Mouse (Mus musculus) left cerebral cortex, adult 2 months (tissue): ENCODE measurements at regions not wholly inside any gene's neighbourhood (a gene's known extent, or its start where the extent isn't known, plus 50 kb on each side); places are given as distances from the start of the nearest gene placed in this dataset.
A peak's percentile ranks its signal among the peaks of the same experiment; 100 is the strongest.

Experiments used
- DNase-seq, 2 experiments: peaks; one replicate each; pipeline ENCODE4 v3.0.0; 2021 to 2022; ENCODE audit warnings: low spot score in 2 of 2, mixed read lengths in 1 of 2; ENCODE audit errors: extremely low spot score in 1 of 2
- H3K27ac ChIP-seq: fragments of 200-600 bp; 2 replicates; pipeline ENCODE4 v1.8.1; 2022
- H3K4me3 ChIP-seq: fragments of 200-600 bp; 2 replicates; pipeline ENCODE4 v1.8.1; 2022
- CTCF ChIP-seq: fragments of 200-600 bp; IDR thresholded peaks from 2 replicates; pipeline ENCODE4 v1.8.1; 2022; ENCODE audit warnings: antibody characterized with exemption, mild to moderate bottlenecking, moderate library complexity
- intact Hi-C: fragments of 180-260 bp; cut with DNase I; formaldehyde crosslinking; loops from one replicate; pipeline ENCODE4 v1.15.1; 2025

DNA sequence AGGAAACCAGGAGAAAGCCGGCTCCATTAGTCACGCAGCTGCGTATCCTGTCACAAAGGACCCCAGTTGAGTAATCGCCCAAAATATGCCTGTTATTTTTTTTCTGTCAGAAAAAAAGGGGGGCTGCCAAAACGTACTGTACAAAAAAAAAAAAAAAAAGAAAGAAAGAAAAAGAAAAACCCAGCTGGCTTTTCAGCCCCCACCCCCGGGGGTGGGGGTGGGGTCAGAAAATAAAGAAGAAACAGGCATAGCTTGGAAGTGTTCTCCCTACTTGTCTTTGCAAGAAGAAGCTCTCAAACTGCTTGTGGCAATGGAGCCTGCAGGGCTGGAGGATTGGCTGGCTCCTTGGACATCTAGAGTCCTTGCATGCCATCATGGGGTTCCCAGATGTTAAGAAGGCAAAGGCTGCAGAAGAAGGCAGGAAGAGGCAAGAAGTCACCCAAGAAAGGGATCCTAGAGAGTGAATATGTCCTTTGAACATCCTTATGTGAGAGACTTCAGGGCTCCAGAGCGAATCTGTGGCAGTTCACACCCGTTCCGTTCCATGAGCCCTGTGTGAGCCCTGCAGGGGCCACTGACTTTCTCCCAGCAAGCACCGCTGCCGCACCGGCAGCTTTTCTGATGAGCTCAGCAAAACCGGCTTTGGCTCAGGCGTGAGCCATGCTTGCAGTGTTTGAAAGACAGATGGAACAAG is 98.8 kb downstream of the Zfp36l1 start:
- peak; percentile 40 to 43 for DNase-seq
- TF ChIP-seq CTCF, result no peak
- intact Hi-C loops, result no loop called here
- Histone ChIP-seq H3K27ac (peak overlapping the region; percentile 48; the same call in 1 of the 2 replicates), H3K4me3 (peak overlapping the region; percentile 1)

GRCm38 (mm10) chr12:80013577-80013903 is 99.3 kb downstream of the Zfp36l1 start:
- Histone ChIP-seq H3K27ac (no peak overlapping the region), H3K4me3 (no peak overlapping the region)
- DNase-seq, result no peak
- intact Hi-C loops, result no loop called here
- no peak for TF ChIP-seq CTCF

GRCm38 (mm10) chr12:80011916-80012315 is 100.9 kb downstream of the Zfp36l1 start:
- DNase-seq, result no peak
- TF ChIP-seq CTCF, result no peak
- no peak overlapping the region for H3K27ac ChIP-seq
- H3K4me3 ChIP-seq, result no peak overlapping the region
- intact Hi-C loops, result no loop called here

DNA sequence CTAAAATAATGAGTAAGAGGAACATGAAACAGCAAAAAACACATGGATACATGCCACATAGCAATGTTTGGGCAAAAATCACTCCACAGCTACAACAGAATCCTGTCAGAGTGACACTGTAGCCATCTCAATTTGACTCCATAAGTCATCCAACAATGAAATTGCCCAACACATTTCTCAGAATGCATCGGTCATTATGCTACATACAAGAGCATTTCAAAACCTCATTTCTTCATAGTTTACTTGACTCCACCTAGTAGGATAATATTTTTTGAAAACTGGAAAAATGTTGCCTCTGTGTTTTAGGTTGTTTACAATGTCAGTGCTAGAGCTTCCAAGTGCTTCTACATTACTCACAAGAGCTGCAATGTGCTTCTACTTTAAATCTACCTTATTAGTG is 101.9 kb downstream of the Zfp36l1 start:
- Histone ChIP-seq H3K4me3 (no peak overlapping the region), H3K27ac (no peak overlapping the region)
- no peak for DNase-seq
- no peak for TF ChIP-seq CTCF
- intact Hi-C loops, result no loop called here

DNA sequence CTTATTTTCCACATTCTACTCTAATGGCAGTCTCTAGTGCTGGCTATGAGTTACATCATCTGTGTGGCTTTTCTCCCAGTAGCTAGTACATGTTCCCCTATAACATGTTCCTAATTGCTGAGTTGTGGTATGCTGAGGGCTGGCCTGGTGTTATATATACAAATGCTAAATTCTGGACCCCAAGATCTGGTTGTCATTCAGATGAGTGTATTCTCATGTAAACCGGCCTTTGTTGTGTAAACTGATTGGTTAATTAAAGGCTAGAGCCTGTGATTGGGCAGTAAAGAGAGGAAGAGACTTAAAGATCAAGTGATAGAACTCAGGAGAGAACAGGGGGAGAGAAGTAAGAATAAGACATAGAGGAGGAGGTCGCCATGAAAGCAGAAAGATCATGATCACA is 102.6 kb downstream of the Zfp36l1 start:
- no peak overlapping the region for H3K4me3 ChIP-seq
- DNase-seq, result no peak
- H3K27ac ChIP-seq, result no peak overlapping the region
- intact Hi-C loops, result no loop called here
- TF ChIP-seq CTCF, result no peak

- DNase-seq, result no peak
- no peak for TF ChIP-seq CTCF
- intact Hi-C loops, result no loop called here
- H3K4me3 ChIP-seq, result no peak overlapping the region
- H3K27ac ChIP-seq, result no peak overlapping the region
Measured at GRCm38 (mm10) chr12:80007849-80008248, 105.0 kb downstream of the Zfp36l1 start.

- DNase-seq, result no peak
- peak; percentile 15 for TF ChIP-seq CTCF
- Histone ChIP-seq H3K27ac (no peak overlapping the region), H3K4me3 (no peak overlapping the region)
- intact Hi-C loops, result no loop called here
Measured at GRCm38 (mm10) chr12:80005227-80005919, 107.4 kb downstream of the Zfp36l1 start.

GRCm38 (mm10) chr12:80004575-80004974 is 108.2 kb downstream of the Zfp36l1 start:
- H3K4me3 ChIP-seq, result no peak overlapping the region
- intact Hi-C loops, result no loop called here
- no peak overlapping the region for H3K27ac ChIP-seq
- DNase-seq, result no peak
- no peak for TF ChIP-seq CTCF

GRCm38 (mm10) chr12:80003486-80003885 is 109.3 kb downstream of the Zfp36l1 start:
- intact Hi-C loops, result no loop called here
- DNase-seq, result no peak
- Histone ChIP-seq H3K4me3 (no peak overlapping the region), H3K27ac (no peak overlapping the region)
- no peak for TF ChIP-seq CTCF

GRCm38 (mm10) chr12:80002474-80003125 is 110.2 kb downstream of the Zfp36l1 start:
- H3K27ac ChIP-seq, result peak overlapping the region; percentile 30; the same call in 1 of the 2 replicates
- no peak for TF ChIP-seq CTCF
- H3K4me3 ChIP-seq, result no peak overlapping the region
- intact Hi-C loops, result no loop called here
- DNase-seq, result no peak

DNA sequence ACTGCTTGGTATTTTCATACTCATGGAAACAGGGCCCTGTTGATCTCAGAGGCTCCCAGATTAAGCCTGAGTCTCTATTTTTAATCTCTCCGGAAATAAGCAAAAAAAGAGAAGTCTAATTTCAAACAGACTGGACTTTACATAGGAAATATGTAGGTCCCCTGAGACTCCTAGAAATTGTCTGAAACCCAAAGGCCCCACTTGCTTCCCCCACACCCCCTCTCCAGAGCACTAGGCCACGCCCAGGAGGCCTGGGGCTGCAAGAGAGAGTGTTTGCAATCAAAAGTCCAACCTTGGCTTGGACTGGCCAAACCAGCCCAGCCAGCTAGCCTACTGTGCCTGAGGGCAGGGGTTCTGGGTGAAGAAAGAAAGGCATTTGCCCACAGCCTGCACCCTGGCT is 111.0 kb downstream of the Zfp36l1 start:
- TF ChIP-seq CTCF, result no peak
- H3K4me3 ChIP-seq, result no peak overlapping the region
- DNase-seq, result no peak
- no peak overlapping the region for H3K27ac ChIP-seq
- intact Hi-C loops, result no loop called here

DNA sequence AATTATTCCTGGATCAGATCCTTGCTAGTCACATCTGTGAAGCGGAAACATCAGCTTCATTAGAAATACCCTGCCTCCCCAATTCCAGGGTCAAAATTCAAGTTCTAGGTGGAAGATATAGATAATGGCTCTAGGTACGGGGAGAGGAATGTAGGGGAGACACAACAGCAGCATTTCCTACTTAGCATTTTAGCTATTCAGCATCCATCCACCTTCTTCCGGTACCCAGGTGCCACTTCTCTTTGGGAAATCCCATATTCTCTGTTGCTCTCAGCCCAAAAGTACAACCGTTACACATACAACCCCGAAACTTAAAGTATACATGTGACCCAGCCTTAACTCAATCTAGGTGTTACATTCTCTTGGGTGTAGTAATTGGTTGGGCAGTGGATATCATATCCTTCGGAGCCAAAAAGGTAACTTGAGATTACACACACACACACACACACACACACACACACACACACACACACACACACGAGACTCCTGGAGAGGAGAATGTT is 112.9 kb downstream of the Zfp36l1 start:
- H3K27ac ChIP-seq, result no peak overlapping the region
- TF ChIP-seq CTCF, result no peak
- no peak overlapping the region for H3K4me3 ChIP-seq
- DNase-seq, result no peak
- intact Hi-C loops, result no loop called here

DNA sequence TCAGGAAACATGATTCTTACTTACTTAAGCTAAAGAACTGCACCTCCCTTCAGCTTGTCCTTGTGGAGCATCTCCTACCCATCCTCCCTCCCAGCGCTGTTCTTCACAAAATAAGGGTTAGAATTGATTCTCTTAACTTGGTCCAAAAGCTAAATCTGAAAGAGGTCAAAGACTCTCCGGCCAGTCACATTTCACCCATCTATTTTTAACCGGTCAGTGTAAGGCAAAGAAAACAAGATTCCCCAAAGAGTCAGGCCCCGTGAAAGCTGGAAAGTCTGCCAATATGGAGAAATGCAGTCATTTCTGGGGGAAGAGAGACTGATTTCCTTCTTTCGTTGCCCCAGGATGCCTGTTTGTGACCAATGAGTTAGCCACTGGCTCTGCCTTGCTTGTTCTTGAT is 114.0 kb downstream of the Zfp36l1 start:
- no peak for DNase-seq
- intact Hi-C loops, result no loop called here
- no peak overlapping the region for H3K4me3 ChIP-seq
- H3K27ac ChIP-seq, result no peak overlapping the region
- TF ChIP-seq CTCF, result no peak
